Mouse (Mus musculus) liver, embryonic 11.5 days (tissue): ENCODE data around the gene Emc7. TPM values are rescaled to one million over a fixed set of nuclear protein-coding genes. Genes with fewer than 3 reads are reported as not detected.
A peak's percentile ranks its signal among the peaks of the same experiment; 100 is the strongest.

Experiments
- ATAC-seq: fragments of 200-750 bp; cut with Nextera tagmentation; replicated peaks from 2 replicates; pipeline ENCODE4 v1.8.0; 2017; ENCODE audit warnings: moderate number of reproducible peaks, mild to moderate bottlenecking, moderate TSS enrichment, moderate library complexity; ENCODE audit not compliant: low FRiP score
- DNase-seq: peaks from one replicate; pipeline ENCODE4 v3.0.0-alpha.2; 2017; ENCODE audit warnings: low spot score
- H3K27ac ChIP-seq: fragments of 300-500 bp; sonication (generic); 2 replicates; pipeline ENCODE4 v1.5.1; 2014; ENCODE audit warnings: mild to moderate bottlenecking, low read depth, low read length, control low read depth
- H3K27me3 ChIP-seq: fragments of 300-500 bp; sonication (generic); replicated peaks from 2 replicates; pipeline ENCODE4 v1.6.1; 2014; ENCODE audit warnings: low read length, mixed read lengths; ENCODE audit not compliant: control insufficient read depth, insufficient read depth
- H3K36me3 ChIP-seq: fragments of 300-500 bp; sonication (generic); 2 replicates; pipeline ENCODE4 v1.6.1; 2014; ENCODE audit warnings: mild to moderate bottlenecking, low read length, moderate library complexity, mixed read lengths; ENCODE audit not compliant: control insufficient read depth, insufficient read depth
- H3K4me1 ChIP-seq: fragments of 300-500 bp; sonication (generic); replicated peaks from 2 replicates; pipeline ENCODE4 v1.6.1; 2014; ENCODE audit warnings: low read length, mixed read lengths; ENCODE audit not compliant: control insufficient read depth, insufficient read depth
- H3K4me2 ChIP-seq: fragments of 300-500 bp; sonication (generic); 2 replicates; pipeline ENCODE4 v1.6.1; 2014; ENCODE audit warnings: mild to moderate bottlenecking, control low read depth, moderate library complexity
- H3K4me3 ChIP-seq: fragments of 300-500 bp; sonication (generic); 2 replicates; pipeline ENCODE4 v1.5.1; 2014; ENCODE audit warnings: low read depth, low read length, control low read depth
- H3K9ac ChIP-seq: fragments of 300-500 bp; sonication (generic); 2 replicates; pipeline ENCODE4 v1.6.1; 2014; ENCODE audit warnings: low read depth, low read length, control low read depth
- H3K9me3 ChIP-seq: fragments of 300-500 bp; sonication (generic); 2 replicates; pipeline ENCODE4 v1.6.1; 2016; ENCODE audit warnings: low read length, inconsistent platforms, mixed read lengths; ENCODE audit not compliant: control insufficient read depth
- WGBS: fragments of 180-500 bp; shearing (Covaris S2); extraction: QIAGEN DNeasy Blood & Tissue Kit; methylation state at CpG from one replicate; pipeline ENCODE4 v1.1.7; 2014; 5-methylcytosine and 5-hydroxymethylcytosine counted together
- polyA plus RNA-seq: library from polyadenylated mRNA; unstranded; fragments of >200 nt; fragmentation: Nextera tagmentation; extraction: Ambion mirVana; gene quantifications from 2 replicates; pipeline ENCODE4 v1.2.1, GENCODE M21; 2014

The Emc7 gene
- polyA plus RNA-seq, 1 experiment from 2014 or later = 19.9 TPM

DNA sequence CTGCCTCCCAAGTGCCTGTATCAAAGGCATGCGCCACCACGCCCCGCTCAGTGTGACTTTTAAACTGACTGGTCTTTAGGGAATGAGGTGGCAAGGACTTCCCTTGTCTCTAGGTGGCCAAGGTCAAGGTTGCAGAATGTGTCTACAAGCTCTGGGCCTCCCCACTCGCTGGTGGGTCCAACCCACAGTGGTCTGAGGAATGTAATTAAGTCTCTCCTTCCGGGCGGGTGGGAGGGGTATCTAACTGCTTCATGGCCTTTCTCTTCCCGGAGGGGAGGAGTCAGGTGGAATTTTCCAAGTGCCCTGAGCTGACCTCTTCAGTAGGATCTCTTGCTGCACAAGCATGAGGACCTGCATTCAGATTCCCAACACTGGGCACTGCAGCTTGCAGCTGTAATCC lies 43.1 kb downstream of the Emc7 start:
- Histone ChIP-seq H3K27me3 (no peaks in the 10 kb centered on the region), H3K27ac (no peak overlapping the region), H3K9me3 (no peaks in the 10 kb centered on the region), H3K36me3 (no peaks in the 10 kb centered on the region), H3K4me2 (no peak overlapping the region), H3K4me1 (peaks cover 13% of the 10 kb centered on the region), H3K4me3 (no peak overlapping the region), H3K9ac (no peak overlapping the region)
- DNase-seq (no peak), ATAC-seq (no peak)
- WGBS = 77% methylated on average over 7 of the region's 7 CpGs

DNA sequence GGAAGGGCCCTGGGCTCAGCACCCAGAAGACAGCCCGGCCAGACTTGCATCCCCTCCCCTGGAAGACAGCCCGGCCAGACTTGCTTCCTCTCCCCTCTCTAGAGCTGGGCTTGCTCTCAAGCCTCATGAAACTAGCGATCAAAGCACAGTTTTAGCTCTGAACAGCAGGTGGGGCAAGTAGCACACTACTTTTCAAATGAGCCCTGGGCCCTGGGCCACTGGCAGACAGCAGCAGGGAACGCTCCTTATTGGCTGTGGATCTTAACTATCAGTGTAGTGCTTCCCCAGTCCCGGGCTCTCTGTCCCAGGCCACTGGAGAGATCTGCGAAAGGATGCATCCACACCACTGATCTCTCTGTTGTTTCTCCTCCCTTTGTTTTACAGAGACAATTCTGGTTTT lies 46.4 kb downstream of the Emc7 start:
- DNase-seq (peak; percentile 71), ATAC-seq (peak; percentile 91)
- no peak overlapping the region for H3K9ac ChIP-seq
- WGBS = 7% methylated on average over 6 of the region's 6 CpGs
- H3K36me3 ChIP-seq = no peaks in the 10 kb centered on the region
- no peaks in the 10 kb centered on the region for H3K27me3 ChIP-seq
- H3K4me2 ChIP-seq = no peak overlapping the region
- H3K4me3 ChIP-seq = no peak overlapping the region
- peaks cover 11% of the 10 kb centered on the region for H3K4me1 ChIP-seq
- H3K9me3 ChIP-seq = no peaks in the 10 kb centered on the region
- no peak overlapping the region for H3K27ac ChIP-seq

DNA sequence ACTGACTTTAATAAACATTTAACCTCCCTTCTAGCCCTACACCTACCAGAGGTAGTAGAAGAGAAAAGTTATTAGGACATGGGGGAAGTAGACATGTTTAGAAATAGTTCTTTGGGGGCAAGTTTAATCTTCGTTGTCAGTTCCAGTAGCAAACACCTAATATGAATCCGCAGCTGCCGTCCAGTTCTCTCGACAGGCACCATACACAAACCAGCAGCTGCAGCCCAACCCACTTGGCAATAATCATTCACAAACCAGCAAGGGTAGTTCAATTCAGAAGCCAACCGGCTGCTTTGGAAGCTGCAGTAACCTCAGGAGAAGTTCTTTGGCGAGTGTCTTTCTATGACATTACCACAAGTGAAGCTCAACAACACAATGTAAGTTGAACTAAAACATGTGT lies 49.2 kb downstream of the Emc7 start:
- Histone ChIP-seq H3K4me2 (no peak overlapping the region), H3K9ac (no peak overlapping the region), H3K9me3 (no peaks in the 10 kb centered on the region), H3K36me3 (no peaks in the 10 kb centered on the region), H3K27ac (no peak overlapping the region), H3K27me3 (no peaks in the 10 kb centered on the region), H3K4me3 (no peak overlapping the region), H3K4me1 (peaks cover 19% of the 10 kb centered on the region)
- WGBS = 83% methylated on average over 6 of the region's 6 CpGs
- ATAC-seq (no peak), DNase-seq (no peak)

DNA sequence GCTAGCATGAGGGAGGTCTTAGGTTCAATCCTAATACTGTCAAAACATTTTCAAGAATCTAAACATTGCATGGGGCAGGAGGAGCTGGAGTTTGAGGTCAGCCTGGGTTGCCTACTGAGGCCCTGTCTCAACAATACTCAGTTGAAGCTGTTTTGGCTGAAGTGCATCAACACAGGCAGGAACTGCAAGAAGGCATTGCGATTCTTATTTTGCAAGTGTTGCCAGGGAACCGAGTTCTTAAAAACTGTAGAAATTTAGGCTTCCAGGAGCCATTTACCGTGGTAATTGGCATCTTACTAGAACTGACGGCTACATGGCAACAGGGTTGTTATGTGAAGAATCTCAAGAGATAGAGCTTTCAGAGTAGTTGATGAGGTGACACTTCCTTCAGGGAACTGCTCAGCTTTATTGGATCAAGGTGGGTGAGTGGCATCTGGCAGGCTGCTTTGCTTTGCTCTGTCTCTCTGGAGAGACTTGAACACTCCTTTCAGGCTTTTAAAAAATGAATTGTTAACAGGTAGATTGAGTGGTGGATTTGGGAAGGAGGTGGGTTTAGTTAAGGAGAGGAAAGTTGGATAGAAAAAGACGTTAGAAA lies 52.1 kb downstream of the Emc7 start:
- Histone ChIP-seq H3K36me3 (no peaks in the 10 kb centered on the region), H3K9ac (no peak overlapping the region), H3K4me3 (no peak overlapping the region), H3K4me2 (no peak overlapping the region), H3K27ac (no peak overlapping the region), H3K4me1 (peaks cover 17% of the 10 kb centered on the region), H3K27me3 (no peaks in the 10 kb centered on the region), H3K9me3 (no peaks in the 10 kb centered on the region)
- 74% methylated on average over 5 of the region's 5 CpGs for WGBS
- no peak for ATAC-seq
- no peak for DNase-seq

DNA sequence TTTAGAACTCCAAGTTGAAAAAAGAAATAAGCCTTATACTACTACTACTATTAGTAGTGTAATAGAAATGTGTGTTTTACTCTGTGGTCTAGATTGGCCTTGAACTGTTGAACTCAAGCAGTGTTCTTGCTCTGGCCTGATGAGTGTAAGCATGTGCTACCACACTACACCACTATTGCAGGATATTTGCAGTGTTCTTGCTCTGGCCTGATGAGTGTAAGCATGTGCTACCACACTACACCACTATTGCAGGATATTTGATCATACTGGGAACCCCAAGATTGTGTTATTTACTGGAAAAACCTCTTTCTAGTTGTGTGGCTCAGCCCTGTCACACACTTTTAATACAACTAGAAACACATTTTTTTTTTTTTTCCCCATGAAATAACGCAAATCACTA lies 52.6 kb downstream of the Emc7 start:
- H3K4me3 ChIP-seq = no peak overlapping the region
- 89% methylated on average over 1 of the region's 1 CpGs for WGBS
- H3K9ac ChIP-seq = no peak overlapping the region
- H3K9me3 ChIP-seq = no peaks in the 10 kb centered on the region
- DNase-seq (no peak), ATAC-seq (no peak)
- peaks cover 17% of the 10 kb centered on the region for H3K4me1 ChIP-seq
- no peaks in the 10 kb centered on the region for H3K36me3 ChIP-seq
- no peak overlapping the region for H3K4me2 ChIP-seq
- no peaks in the 10 kb centered on the region for H3K27me3 ChIP-seq
- no peak overlapping the region for H3K27ac ChIP-seq

DNA sequence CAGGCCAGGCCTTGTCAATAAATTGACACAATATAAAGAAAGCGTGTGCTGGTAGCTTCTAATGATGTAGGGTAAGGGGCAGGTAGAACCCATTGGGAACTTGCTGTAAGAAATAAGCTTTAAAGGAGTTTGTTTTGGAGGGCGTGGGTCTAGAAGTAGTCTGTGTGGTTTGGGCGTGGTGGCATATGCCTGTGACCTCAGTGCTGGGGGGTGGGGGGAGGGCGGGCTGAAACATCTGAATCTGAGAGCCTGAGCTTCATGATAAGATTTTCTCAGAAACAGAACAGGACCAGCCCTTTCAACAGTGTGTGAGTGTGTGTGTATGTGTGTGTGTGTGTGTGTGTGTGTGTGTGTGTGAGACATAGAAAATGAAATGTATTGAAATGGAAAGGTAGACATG lies 55.3 kb downstream of the Emc7 start:
- no peaks in the 10 kb centered on the region for H3K27me3 ChIP-seq
- ATAC-seq = peak; percentile 95
- peaks cover 17% of the 10 kb centered on the region for H3K4me1 ChIP-seq
- WGBS = 55% methylated on average over 4 of the region's 4 CpGs
- H3K9me3 ChIP-seq = no peaks in the 10 kb centered on the region
- H3K4me2 ChIP-seq = peak overlapping the region; percentile 62
- H3K27ac ChIP-seq = no peak overlapping the region
- DNase-seq = peak; percentile 66
- H3K36me3 ChIP-seq = no peaks in the 10 kb centered on the region
- no peak overlapping the region for H3K9ac ChIP-seq
- H3K4me3 ChIP-seq = no peak overlapping the region

DNA sequence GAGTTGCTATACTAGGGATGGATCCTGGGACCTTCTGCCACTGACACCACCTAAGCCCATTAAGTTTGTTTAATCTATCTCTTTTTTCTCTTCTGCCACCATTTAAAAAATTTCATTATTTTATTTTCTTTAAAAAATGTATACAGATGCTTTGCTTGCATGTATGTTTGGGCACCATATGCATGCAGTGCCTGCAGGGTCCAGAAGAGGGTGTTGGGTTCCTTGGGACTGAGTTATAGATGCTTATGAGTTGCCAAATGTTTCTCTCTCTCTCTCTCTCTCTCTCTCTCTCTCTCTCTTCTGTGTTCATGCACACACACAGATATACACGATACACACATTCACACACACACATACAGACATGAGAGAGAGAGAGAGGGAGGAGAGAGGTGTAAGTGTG lies 58.2 kb downstream of the Emc7 start:
- H3K4me3 ChIP-seq = no peak overlapping the region
- H3K27me3 ChIP-seq = no peaks in the 10 kb centered on the region
- no peaks in the 10 kb centered on the region for H3K9me3 ChIP-seq
- no peak overlapping the region for H3K9ac ChIP-seq
- peaks cover 14% of the 10 kb centered on the region for H3K4me1 ChIP-seq
- no peak for DNase-seq
- H3K27ac ChIP-seq = no peak overlapping the region
- ATAC-seq = no peak
- H3K4me2 ChIP-seq = no peak overlapping the region
- 95% methylated on average over 1 of the region's 1 CpGs for WGBS
- no peaks in the 10 kb centered on the region; the same call in 1 of the 2 replicates for H3K36me3 ChIP-seq

DNA sequence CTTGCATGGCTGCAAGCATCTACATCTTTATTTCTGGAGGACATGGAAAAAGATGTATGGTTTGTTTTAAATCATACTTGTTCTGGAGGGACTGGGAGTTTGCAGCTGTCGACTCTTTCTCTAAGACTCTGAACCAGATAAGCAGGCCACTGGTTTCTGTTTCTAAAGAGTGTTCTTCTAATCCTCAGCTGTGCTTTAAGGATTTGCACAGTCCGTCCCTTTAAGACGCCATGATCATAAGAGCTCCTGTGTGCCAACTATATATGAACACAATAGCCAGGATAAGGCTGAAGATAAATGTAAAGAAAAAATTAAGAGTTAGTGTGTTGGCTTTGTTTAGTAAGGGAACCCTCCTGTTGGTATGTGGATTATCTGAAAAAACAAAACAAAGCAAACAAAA lies 61.9 kb downstream of the Emc7 start:
- WGBS = 75% methylated on average over 3 of the region's 3 CpGs
- ATAC-seq = no peak
- no peaks in the 10 kb centered on the region for H3K27me3 ChIP-seq

DNA sequence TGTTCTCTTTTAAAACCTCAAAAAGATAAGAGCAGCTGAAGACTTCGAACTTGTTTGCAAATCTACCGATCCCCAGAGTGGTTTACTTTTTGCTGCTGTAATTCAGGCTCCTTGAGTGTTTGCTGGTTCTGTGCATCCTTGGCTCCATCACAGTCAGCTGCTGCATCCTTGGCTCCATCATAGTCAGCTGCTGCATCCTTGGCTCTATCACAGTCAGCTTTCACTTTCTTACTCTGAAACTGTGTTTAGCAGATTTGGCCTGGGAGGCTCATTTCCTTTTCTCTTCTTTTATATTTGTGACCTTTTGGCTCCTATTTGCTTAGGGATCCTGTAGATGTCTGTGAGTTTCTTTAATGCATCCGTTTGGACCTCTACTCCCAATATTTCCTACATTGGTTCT lies 62.4 kb downstream of the Emc7 start:
- DNase-seq (no peak), ATAC-seq (no peak)
- H3K4me2 ChIP-seq = no peak overlapping the region
- no peak overlapping the region for H3K4me3 ChIP-seq
- no peak overlapping the region for H3K9ac ChIP-seq
- H3K27me3 ChIP-seq = no peaks in the 10 kb centered on the region
- WGBS = 80% methylated on average over 3 of the region's 3 CpGs
- no peaks in the 10 kb centered on the region; the same call in 1 of the 2 replicates for H3K36me3 ChIP-seq
- no peak overlapping the region for H3K27ac ChIP-seq
- no peaks in the 10 kb centered on the region for H3K9me3 ChIP-seq
- no peaks in the 10 kb centered on the region; the same call in 1 of the 2 replicates for H3K4me1 ChIP-seq

More for the DNA sequence above, 61.9 kb downstream of the Emc7 start:
- no peak overlapping the region for H3K9ac ChIP-seq
- H3K9me3 ChIP-seq = no peaks in the 10 kb centered on the region
- no peaks in the 10 kb centered on the region; the same call in 1 of the 2 replicates for H3K4me1 ChIP-seq
- no peaks in the 10 kb centered on the region; the same call in 1 of the 2 replicates for H3K36me3 ChIP-seq
- no peak overlapping the region for H3K4me2 ChIP-seq
- no peak for DNase-seq
- H3K27ac ChIP-seq = no peak overlapping the region
- no peak overlapping the region for H3K4me3 ChIP-seq
